Mouse (Mus musculus) adrenal gland, adult (tissue): ENCODE results near the gene Gars.
A peak's percentile ranks its signal among the peaks of the same experiment; 100 is the strongest.

Experiments
- DNase-seq, 2 experiments: peaks; one replicate each; pipeline ENCODE4 v3.0.0; 2022 to 2023; ENCODE audit warnings: low spot score in 1 of 2; ENCODE audit not compliant: inconsistent age in 2 of 2

The Gars gene

GRCm38 (mm10) chr6:55037799-55038670 is at the start of gene Gars:
Gars (plus strand) TSS chr6:55038007.
- peak; percentile 90 to 96 for DNase-seq

DNA sequence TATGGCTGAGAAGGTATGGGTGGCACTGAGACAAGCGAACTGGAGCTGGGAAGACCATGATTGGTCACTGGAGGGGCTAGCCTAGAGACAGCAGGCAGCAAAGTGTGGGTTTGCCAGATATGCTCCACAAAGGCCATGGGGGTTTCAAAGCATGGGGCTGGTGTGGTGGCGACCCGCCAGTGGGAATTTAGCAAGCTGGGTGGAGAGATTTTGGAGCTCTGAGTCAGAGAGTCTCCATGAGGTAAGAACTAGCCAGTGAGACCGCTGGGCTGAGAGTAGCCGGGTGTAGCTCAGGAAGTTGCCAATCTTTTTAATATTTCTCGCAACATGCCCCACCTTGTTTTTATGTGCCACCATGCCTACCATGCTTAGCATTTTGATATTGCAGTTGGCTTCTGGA is 49.7 kb upstream of the Gars start:
- DNase-seq, result no peak

GRCm38 (mm10) chr6:54991189-54991588 is 46.6 kb upstream of the Gars start:
- no peak for DNase-seq

DNA sequence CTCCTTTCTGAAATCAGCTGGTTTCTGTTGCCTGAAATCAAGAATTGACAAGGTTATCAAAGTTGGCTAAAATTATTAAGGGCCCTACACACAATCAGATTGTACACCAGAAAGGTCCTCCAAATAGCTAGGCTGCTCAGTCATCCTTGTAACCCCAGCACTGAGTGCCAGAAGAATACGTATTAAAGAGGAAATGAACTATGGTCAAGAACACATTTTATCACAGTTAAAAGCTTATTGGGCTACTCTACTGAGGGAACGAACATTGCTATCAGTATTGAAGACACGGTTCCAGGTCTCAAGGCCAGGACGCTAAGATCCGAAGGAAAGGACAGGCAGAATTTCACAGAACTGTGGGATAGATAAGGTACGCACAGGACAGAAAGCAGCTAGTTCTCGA is 45.7 kb upstream of the Gars start:
- no peak for DNase-seq

DNA sequence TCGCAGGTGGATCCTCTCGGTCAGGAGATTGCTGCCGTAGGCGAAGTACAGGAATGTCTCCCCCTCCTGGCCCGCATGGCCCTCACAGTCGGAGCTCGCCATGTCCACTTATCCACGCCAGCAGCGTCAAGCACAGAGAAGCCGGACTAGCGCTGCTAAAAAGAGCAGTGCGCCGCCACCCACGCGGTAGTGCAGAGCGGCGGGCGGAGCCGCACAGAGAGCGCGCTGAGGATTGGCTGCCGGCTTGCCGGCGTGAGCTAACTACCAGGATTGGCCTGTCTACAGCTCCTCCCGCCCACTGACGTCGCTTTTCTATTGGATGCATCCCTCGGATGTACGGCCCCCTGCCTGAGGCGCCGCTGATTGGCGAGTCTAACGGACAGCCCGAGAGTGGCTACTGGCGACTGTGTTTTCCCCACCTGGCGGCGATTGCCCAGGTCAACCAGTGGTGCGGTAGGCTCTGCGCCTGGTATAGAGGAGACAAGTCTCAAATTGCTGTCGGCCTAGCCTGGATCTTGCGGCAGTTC is 45.0 kb upstream of the Gars start, which contains the start of gene Ggct:
Ggct (minus strand) TSS at position 217 of the 527 bp plus-strand sequence.
- DNase-seq, result peak; percentile 97 to 98

DNA sequence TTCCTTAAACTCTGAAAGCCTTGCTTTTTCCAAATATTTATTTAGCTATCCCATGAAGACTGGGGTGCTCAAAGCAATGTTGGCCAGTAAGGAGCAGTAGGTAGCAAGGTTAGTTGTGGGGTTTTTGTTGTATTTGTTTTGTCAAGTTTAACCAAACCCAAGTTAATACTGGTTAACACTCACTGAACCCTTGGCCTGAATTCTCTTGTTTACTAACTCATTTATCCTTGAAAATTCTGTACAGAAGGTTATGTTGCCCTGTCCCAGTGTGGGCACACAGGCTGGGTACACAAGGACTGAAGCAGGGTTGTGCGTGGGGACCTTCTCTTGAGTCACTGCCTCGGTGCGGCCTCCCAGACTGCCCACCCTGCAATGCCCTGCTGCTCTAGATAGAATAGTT is 41.4 kb upstream of the Gars start:
- peak in 1 of 2 experiments; percentile 68 for DNase-seq

GRCm38 (mm10) chr6:54997726-54998125 is 40.1 kb upstream of the Gars start:
- DNase-seq, result no peak

DNA sequence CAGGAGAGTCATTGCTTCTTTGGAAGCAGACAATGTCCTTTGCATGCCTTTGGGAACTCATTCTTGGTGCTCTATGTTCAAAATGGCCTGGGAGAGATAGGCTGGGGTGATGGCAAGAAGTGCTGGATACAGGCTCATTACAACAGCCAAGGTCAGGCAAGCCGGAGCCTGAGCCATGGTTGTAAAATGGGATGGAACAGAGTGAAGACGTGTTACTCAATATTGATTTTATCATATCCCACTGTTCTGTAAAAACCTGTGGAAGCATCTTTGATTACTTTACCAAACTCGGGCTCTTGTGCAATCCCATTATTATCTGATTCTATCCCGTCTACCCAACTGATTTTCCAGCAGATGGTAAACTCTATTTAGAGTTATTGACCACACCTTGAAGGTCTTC is 36.5 kb upstream of the Gars start:
- no peak for DNase-seq

DNA sequence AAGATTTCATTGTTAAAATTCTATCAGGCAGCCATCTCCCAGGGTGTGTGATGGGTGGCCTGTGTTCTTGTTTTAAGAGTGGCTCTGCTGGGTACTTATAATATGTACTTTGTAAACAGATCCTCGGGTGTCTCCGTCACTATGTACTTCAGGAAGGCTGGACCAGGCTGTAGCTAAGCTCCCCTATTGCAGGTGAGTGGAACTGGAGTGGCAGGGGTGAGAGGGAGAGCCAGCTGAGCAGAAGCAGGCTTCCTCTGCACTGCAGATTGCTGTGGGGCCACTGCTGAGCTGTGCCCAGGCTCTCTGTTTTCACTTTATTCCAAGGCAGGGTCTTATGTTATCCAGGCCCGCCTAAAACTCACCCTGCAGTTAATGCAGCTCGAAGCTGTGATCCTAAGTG is 35.4 kb upstream of the Gars start:
- DNase-seq, result no peak

GRCm38 (mm10) chr6:55003559-55003958 is 34.2 kb upstream of the Gars start:
- no peak for DNase-seq

DNA sequence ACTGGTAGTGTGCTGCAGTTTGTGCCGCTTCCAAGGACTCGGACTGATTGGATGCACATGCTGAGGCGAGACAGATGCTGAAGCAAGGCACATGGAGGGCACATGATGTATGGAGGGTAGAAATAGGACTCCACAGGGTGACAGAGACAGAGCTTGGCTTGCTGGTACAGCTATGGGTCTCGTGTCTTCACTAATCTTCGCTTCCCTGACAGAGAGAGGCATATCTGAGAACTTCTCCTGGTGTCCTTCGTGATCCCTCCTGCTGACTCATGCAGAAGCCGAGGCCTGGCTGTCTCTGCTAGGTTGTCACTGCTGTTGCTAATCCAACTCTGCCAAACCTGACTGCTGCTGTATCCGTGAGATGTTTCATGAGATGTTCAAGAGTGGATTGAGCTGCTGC is 29.4 kb upstream of the Gars start:
- DNase-seq, result peak in 1 of 2 experiments; percentile 69

DNA sequence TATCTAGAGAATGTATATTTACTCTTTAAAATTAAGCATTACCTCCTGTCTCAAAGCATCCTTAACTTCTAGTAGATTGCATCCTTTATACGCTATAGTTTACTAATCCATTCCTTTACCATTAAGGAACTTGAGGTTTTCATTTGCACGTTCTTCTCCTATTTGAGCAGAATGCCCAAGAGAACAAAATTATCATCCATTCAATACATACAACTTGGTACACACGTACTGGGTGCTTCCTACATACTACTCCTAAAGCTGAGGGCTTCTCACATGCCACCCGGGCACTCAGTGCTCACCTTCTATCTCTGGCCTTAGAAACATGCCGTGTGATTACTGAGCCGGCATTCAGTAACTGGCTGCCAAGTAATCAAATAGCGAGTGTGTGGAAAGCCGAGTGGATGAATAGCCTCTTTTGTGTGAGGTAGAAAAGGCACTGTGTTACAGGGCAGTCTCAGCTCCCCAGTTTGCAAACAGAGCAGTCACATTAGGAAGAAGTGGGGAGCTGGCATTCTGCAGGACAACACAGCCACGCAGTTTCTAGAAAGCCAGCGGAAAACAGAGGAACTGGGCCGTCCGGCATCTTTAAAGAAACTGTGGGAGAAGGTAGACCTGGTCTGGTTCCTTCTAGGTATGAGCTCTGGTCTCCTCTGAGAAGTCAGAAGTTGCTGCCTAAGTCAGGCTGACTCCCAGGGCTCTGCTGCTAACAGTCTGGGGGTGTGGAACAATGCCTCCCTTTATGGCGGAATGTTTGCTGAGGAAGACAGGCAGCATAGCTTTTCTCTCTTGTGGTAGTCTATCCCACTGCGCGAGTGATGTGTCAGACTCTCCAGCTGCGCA is 28.2 kb upstream of the Gars start:
- no peak for DNase-seq

- no peak for DNase-seq
Observed at GRCm38 (mm10) chr6:55010330-55011091, 27.3 kb upstream of the Gars start.

GRCm38 (mm10) chr6:55012516-55012915 is 25.3 kb upstream of the Gars start:
- peak in 1 of 2 experiments; percentile 53 for DNase-seq

DNA sequence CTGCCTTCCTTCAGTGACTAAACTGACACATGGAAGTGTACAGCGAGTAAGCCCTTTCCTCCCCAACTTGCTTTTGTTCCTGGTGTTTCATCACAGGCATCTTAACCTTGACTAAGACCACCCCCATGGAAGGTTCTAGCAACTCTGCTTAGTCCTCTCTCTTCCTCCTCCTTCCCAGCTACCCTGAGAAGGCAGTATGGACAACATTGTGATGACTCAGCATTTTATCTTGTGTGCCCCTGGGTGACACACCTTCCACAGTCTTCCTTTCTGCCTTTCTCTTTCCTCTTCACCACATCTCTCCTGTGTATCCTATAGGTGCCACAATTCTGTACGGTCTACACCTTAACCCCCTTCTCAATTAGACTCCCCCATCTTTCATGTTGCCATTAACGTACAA is 23.6 kb upstream of the Gars start:
- no peak for DNase-seq

- peak; percentile 45 to 80 for DNase-seq
Observed at GRCm38 (mm10) chr6:55016236-55016635, 21.6 kb upstream of the Gars start.

GRCm38 (mm10) chr6:55016710-55017583 is 20.9 kb upstream of the Gars start:
- DNase-seq, result peak; percentile 48 to 86

GRCm38 (mm10) chr6:55018417-55018816 is 19.4 kb upstream of the Gars start:
- DNase-seq, result no peak

DNA sequence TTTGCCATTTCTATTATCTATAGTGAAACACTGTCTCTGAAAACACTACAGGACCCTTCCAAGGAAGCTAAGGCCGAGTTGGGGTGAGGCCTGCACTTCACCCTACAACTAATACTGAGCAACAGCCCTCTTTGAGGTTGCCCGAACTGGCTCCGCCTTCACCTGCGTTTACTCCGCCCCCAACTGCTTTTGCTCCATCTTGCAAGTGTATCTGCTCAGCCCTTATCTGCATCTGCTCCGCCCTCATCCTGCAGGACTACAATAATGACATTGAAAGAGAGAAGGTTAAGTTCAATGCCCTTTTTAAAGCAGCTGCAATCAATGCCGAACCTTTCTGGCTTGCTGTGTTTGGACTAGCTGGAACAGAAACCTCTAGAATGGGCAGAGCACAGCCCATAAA is 16.0 kb upstream of the Gars start:
- no peak for DNase-seq

DNA sequence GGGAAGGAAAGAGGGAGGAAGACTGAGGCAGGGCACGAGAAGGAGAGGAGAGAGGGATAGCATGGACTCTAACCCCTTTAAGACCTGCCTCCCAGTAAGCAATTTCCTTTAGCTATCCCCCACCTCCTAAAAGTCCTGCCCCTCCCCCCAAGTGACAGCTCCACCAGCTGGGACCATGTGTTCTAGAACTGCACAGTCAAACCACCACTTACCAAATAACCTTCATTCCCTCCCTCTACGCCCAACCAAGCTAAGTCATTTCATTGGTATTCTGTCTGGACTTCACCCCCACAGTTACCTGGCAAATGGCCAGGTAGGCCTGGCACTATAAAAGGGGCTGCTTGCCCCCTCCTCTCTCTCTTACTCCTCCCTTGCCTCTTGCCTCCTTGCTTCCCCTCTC is 10.2 kb upstream of the Gars start:
- DNase-seq, result no peak
